Mouse (Mus musculus): ENCODE measurements at regions not wholly inside any gene's neighbourhood (a gene's known extent, or its start where the extent isn't known, plus 50 kb on each side); places are given as distances from the start of the nearest gene placed in this dataset.
"Not testable (repeated sequence)": the region's sequence is repeated elsewhere in the genome, so short reads cannot be mapped to it uniquely, and the experiment has no call there.

- DNase-seq (ENCODE audit: low read depth, low spot score) = no peak
Measured at GRCm38 (mm10) chr4:21464456-21464855, 221.3 kb downstream of the Prdm13 start.

GRCm38 (mm10) chr4:21441274-21441673 is 244.5 kb downstream of the Prdm13 start:
- DNase-seq (ENCODE audit: low read depth, low spot score) = no peak

GRCm38 (mm10) chr4:21436710-21437109 is 249.1 kb downstream of the Prdm13 start:
- no peak for DNase-seq (ENCODE audit: low read depth, low spot score)

- peak; percentile 0 for DNase-seq (ENCODE audit: low read depth, low spot score)
Measured at GRCm38 (mm10) chr4:21407850-21408249, 277.9 kb downstream of the Prdm13 start.

GRCm38 (mm10) chr4:21369314-21369713 is 316.4 kb downstream of the Prdm13 start:
- DNase-seq (ENCODE audit: low read depth, low spot score) = no peak

GRCm38 (mm10) chr4:21368234-21369021 is 317.3 kb downstream of the Prdm13 start:
- DNase-seq (ENCODE audit: low read depth, low spot score) = peak; percentile 2

GRCm38 (mm10) chr4:21321769-21322168 is 364.0 kb downstream of the Prdm13 start:
- no peak for DNase-seq (ENCODE audit: low read depth, low spot score)

- not testable (repeated sequence) for DNase-seq (ENCODE audit: low read depth, low spot score)
Measured at GRCm38 (mm10) chr4:21309239-21309638, 376.5 kb downstream of the Prdm13 start.

- no peak for DNase-seq (ENCODE audit: low read depth, low spot score)
Measured at GRCm38 (mm10) chr4:21307476-21308011, 378.2 kb downstream of the Prdm13 start.

GRCm38 (mm10) chr4:21300141-21300540 is 385.6 kb downstream of the Prdm13 start:
- DNase-seq (ENCODE audit: low read depth, low spot score) = no peak

GRCm38 (mm10) chr4:21267302-21267701 is 418.5 kb downstream of the Prdm13 start:
- no peak for DNase-seq (ENCODE audit: low read depth, low spot score)

GRCm38 (mm10) chr4:21266886-21267285 is 418.9 kb downstream of the Prdm13 start:
- DNase-seq (ENCODE audit: low read depth, low spot score) = no peak

- no peak for DNase-seq (ENCODE audit: low read depth, low spot score)
Measured at GRCm38 (mm10) chr4:21250396-21250795, 435.4 kb downstream of the Prdm13 start.

GRCm38 (mm10) chr4:21222631-21223030 is 463.1 kb downstream of the Prdm13 start:
- DNase-seq (ENCODE audit: low read depth, low spot score) = peak; percentile 9

GRCm38 (mm10) chr4:21207617-21208016 is 478.1 kb downstream of the Prdm13 start:
- no peak for DNase-seq (ENCODE audit: low read depth, low spot score)

GRCm38 (mm10) chr4:21195620-21196019 is 490.1 kb downstream of the Prdm13 start:
- DNase-seq (ENCODE audit: low read depth, low spot score) = no peak

- DNase-seq (ENCODE audit: low read depth, low spot score) = no peak
Measured at GRCm38 (mm10) chr4:21173789-21174188, 512.0 kb downstream of the Prdm13 start.

- no peak for DNase-seq (ENCODE audit: low read depth, low spot score)
Measured at GRCm38 (mm10) chr4:21173019-21173418, 512.7 kb downstream of the Prdm13 start.

GRCm38 (mm10) chr4:21170734-21171133 is 515.0 kb downstream of the Prdm13 start:
- no peak for DNase-seq (ENCODE audit: low read depth, low spot score)

- DNase-seq (ENCODE audit: low read depth, low spot score) = no peak
Measured at GRCm38 (mm10) chr4:21162124-21162523, 523.6 kb downstream of the Prdm13 start.

GRCm38 (mm10) chr4:21125892-21126291 is 559.9 kb downstream of the Prdm13 start:
- no peak for DNase-seq (ENCODE audit: low read depth, low spot score)

- DNase-seq (ENCODE audit: low read depth, low spot score) = no peak
Measured at GRCm38 (mm10) chr4:21095741-21096140, 590.0 kb downstream of the Prdm13 start.

- no peak for DNase-seq (ENCODE audit: low read depth, low spot score)
Measured at GRCm38 (mm10) chr4:21070198-21070785, 615.5 kb downstream of the Prdm13 start.
